Mouse (Mus musculus) erythroblast, embryonic 14.5 days (primary cell): ENCODE data around the gene Ep300. TPM values are rescaled to one million over a fixed set of nuclear protein-coding genes. Genes with fewer than 3 reads are reported as not detected.

ENCODE experiments used
- H3K27me3 ChIP-seq: 2 replicates; pipeline ENCODE4 v1.6.1; 2012; ENCODE audit warnings: inconsistent platforms; ENCODE audit not compliant: control insufficient read depth
- H3K36me3 ChIP-seq: 2 replicates; pipeline ENCODE4 v1.6.1; 2012; ENCODE audit warnings: mild to moderate bottlenecking, inconsistent platforms; ENCODE audit not compliant: control insufficient read depth
- H3K4me1 ChIP-seq: 2 replicates; pipeline ENCODE4 v1.6.1; 2012; ENCODE audit warnings: inconsistent platforms; ENCODE audit not compliant: control insufficient read depth
- H3K4me3 ChIP-seq: replicated peaks from 2 replicates; pipeline ENCODE3; 2012; ENCODE audit warnings: moderate library complexity, mild to moderate bottlenecking, inconsistent platforms
- H3K9me3 ChIP-seq: 2 replicates; pipeline ENCODE4 v1.6.1; 2012; ENCODE audit warnings: low read length, inconsistent platforms, mixed read lengths; ENCODE audit not compliant: control insufficient read depth
- GATA1 ChIP-seq: IDR thresholded peaks from 2 replicates; pipeline ENCODE4 v1.6.1; 2012; ENCODE audit warnings: low read length, inconsistent platforms, mixed read lengths
- TAL1 ChIP-seq: IDR thresholded peaks from 3 replicates; pipeline ENCODE4 v1.6.1; 2012; ENCODE audit warnings: low read length, inconsistent platforms, mixed read lengths
- polyA plus RNA-seq: library from polyadenylated mRNA; stranded (reverse); fragments of >175 nt; gene quantifications from 2 replicates; pipeline ENCODE4 v1.2.3, GENCODE M21; 2012

Ep300 gene
- polyA plus RNA-seq, 1 experiment: 2.2 TPM

DNA sequence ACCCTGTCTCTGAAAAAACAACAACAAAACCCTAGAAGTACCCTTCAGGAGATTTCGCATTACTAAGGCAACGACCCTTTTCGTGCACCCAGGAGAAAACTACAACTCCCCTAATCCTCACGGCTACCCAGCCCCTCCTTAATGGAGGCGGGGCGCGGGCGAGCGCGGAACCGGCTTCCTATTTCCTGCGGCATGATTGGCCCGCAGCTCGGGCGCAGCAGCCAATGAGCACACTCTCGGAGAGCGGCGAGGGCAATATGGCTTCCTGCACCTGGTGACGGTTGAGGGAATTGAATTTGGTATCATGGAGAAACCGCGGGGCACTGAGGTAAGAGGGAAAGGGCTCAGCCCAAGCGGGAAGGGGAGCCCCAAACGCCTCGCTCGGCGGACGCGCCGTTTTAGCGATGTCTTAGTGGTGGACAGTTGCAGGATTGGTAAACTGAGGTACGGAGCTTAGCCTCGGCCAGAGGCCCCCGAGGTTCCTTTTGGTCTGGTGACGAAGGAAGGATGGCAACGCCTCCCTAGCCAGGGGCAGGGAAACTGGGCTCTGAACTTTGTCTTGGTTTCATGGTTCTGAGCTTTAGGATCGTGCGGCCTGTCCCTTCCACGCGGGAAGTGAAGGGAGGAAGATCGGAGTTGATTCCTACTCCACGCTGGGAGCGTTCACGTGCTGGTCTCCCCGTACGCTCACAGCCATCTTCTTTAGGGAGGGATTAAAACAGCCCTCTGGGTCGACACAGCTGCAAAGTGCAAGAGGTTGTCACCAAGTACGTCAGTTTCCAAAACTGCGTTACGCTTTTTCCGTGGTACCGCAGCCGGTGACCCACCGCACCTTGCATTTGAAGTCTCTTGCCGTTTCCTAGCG lies 78.8 kb downstream of the Ep300 start, which contains the start of gene L3mbtl2:
Gene L3mbtl2 (plus strand): TSS at position 193 of the 865 bp plus-strand sequence.
- Histone ChIP-seq H3K4me3 (peak within 1 kb of the TSS; percentile 80), H3K4me1 (peaks cover 22% of the 10 kb centered on the region), H3K9me3 (no peaks in the 10 kb centered on the region), H3K27me3 (no peaks in the 10 kb centered on the region), H3K36me3 (peaks cover 22% of the 10 kb centered on the region)
- TF ChIP-seq GATA1: no peak
- TF ChIP-seq TAL1: no peak

DNA sequence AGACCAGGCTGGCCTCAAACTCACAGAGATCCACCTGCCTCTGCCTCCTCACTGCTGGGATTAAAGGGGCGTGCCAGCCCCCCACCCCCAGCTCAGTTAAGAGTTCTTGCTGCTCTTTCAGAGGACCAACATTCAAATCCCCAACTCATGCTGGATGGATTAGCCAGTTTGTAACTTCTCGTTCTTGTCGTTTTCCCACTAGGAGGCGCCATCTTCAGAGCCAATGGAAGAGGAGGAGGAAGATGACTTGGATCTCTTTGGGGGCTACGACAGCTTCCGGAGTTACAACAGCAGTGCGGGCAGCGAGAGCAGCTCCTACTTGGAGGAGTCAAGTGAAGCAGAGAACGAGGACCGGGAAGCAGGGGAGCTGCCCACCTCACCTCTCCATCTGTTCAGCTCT lies 81.8 kb downstream of the Ep300 start:
- Histone ChIP-seq H3K36me3 (peaks cover 46% of the 10 kb centered on the region), H3K4me1 (peaks cover 22% of the 10 kb centered on the region), H3K27me3 (no peaks in the 10 kb centered on the region), H3K4me3 (no peak overlapping the region), H3K9me3 (no peaks in the 10 kb centered on the region)
- no peak for TF ChIP-seq GATA1
- TF ChIP-seq TAL1: no peak

DNA sequence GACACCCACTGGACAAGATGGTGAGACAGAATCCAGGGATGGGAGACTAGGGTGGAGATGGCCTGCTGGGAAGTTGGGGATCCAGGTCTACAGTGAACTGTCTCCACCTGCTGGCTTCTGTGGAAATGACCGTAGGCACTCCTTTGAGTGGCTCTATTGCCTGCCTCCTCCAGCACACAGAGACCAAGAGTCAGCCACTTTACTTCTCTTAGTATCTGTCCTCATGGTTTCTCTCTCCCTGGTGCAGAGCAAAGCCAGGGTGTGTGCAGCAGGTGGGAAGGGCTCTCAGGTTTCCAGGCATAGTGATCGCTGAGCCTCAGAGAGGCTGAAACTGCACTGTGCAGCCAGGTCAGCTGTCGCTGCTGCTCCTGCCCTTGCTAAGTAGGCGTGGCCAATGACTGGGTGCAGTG lies 85.1 kb downstream of the Ep300 start:
- H3K9me3 ChIP-seq: no peaks in the 10 kb centered on the region
- H3K27me3 ChIP-seq: no peaks in the 10 kb centered on the region
- TF ChIP-seq GATA1 (no peak), TAL1 (no peak)
- peaks cover 68% of the 10 kb centered on the region for H3K36me3 ChIP-seq
- H3K4me3 ChIP-seq: no peak overlapping the region
- peaks cover 5% of the 10 kb centered on the region for H3K4me1 ChIP-seq

DNA sequence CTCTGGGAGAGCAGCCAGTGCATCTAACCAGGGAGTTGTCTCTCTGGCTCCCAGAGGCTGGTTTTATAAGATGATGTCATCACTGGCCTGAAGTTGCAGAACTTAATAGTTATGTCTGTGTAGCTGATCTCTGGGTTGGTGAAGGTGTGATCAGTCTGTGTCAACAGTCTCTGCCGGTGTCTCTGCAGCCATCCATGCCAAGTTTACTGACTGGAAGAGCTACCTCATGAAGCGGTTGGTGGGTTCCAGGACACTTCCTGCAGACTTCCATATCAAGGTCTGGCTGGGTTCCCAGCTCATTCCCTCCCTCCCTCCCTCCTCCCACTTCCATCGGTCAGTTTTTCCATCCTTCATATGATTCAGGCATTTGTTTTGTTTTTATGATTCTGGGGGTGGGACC lies 91.5 kb downstream of the Ep300 start:
- Histone ChIP-seq H3K9me3 (no peaks in the 10 kb centered on the region), H3K4me1 (no peaks in the 10 kb centered on the region), H3K27me3 (no peaks in the 10 kb centered on the region), H3K36me3 (peaks cover 75% of the 10 kb centered on the region), H3K4me3 (no peak overlapping the region)
- no peak for TF ChIP-seq TAL1
- TF ChIP-seq GATA1: no peak

DNA sequence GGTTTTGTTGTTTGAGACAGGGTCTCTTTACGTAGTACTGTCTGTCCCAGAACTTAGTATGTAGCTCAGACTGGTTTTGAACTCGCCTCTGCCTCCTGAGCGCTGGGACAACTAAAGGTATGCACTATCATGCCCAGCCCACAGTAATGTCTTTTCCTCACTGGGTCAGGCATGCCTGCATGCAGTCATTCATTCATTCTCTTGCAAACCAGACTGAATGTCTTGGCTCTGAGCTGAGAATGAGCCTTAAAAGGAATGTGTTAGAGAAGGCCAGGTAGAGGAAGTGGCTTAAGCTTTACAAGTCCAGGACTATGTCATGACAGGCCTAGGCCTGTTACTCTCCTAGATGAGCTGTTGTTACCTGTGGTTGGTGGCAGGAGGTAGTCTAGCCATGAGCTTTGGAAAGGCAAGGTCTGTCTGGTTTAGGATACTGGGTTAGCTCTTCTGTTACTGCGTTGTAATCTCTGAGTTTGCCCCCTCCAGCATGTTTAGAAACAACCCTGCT lies 95.2 kb downstream of the Ep300 start:
- TF ChIP-seq GATA1: no peak
- TF ChIP-seq TAL1: no peak
- Histone ChIP-seq H3K9me3 (no peaks in the 10 kb centered on the region), H3K27me3 (no peaks in the 10 kb centered on the region), H3K4me1 (no peaks in the 10 kb centered on the region), H3K36me3 (peaks cover 90% of the 10 kb centered on the region), H3K4me3 (no peak overlapping the region)

DNA sequence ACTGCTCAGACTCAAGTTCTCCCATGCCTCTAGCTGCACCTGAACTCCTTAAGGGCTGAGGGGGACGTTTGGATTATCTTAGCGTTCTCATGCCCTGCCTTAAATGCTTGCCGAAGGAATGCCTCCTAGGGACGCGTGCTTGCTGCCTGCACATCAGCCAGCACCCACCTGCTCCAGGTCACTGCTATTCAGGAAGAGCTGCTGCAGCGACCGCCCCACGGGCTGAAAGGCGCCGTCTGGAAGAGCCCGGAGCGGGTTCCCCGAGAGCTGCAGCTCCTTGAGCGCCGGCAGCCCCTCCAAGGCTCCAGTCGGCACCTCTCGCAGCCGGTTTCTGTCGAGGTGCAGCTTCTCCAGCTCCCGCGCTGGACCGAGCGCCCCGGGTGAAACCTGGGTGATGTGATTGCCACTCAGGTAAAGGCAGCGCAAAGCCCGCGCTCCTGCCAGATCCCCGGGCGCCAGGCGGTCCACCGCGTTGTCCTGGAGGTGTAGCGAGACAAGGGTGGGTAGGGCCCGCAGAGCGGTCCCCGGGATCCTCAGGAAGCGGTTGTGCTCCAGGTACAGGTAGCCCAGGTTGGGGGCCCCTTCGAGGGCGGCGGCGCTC lies 108.3 kb downstream of the Ep300 start:
- H3K4me3 ChIP-seq: peak overlapping the region; percentile 49
- H3K4me1 ChIP-seq: peaks cover 13% of the 10 kb centered on the region
- TF ChIP-seq GATA1: no peak
- no peak for TF ChIP-seq TAL1
- peaks cover 4% of the 10 kb centered on the region for H3K36me3 ChIP-seq
- H3K9me3 ChIP-seq: peaks cover 4% of the 10 kb centered on the region; the same call in 1 of the 2 replicates
- H3K27me3 ChIP-seq: peaks cover 58% of the 10 kb centered on the region

DNA sequence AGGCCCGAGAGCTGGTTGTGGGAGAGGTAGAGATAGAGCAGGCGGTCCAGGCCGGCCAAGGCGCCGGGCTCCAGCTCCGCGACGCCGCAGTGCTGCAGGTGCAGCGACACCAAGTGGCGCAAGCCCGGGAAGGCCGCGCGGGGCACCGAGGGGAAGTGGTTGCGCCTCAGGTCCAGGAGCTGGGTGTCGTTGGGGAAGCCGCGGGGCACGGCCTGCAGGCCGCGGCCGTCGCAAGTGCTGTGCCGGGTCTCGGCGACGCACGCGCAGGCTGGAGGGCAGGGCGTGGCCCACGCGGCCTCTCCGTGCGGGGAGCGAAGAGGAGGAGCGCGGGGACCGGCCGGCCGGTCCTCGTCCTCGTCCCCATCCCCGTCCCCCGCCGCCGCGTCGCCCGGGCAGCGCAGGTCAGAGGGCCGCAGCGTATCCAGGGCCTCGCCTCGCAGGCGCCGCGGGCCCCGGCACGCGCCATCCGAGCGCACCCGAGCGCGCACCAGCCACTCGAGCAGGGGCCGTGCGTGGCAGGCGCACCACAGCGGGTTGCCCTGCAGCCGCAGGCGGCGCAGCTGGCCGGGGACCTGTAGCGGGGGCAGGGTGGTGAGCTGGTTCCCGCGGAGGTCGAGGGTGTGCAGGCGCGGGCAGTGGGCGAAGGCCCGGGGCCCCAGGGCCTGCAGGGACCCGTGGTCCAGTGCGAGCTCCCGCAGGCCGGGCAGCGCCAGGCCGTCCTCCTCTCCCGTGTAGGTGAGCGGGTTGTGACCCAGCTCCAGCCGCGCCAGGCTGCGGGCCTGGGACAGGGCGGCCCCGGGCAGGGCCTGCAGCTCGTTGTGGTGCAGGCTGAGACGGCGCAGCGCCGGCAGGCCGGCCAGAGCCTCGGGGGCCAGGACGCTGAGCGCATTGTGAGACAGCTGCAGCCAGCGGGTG lies 109.1 kb downstream of the Ep300 start:
- H3K9me3 ChIP-seq: peaks cover 4% of the 10 kb centered on the region; the same call in 1 of the 2 replicates
- no peaks in the 10 kb centered on the region for H3K36me3 ChIP-seq
- no peak for TF ChIP-seq TAL1
- no peak for TF ChIP-seq GATA1
- H3K4me1 ChIP-seq: peaks cover 13% of the 10 kb centered on the region
- peaks cover 58% of the 10 kb centered on the region for H3K27me3 ChIP-seq
- H3K4me3 ChIP-seq: peak overlapping the region; percentile 49

DNA sequence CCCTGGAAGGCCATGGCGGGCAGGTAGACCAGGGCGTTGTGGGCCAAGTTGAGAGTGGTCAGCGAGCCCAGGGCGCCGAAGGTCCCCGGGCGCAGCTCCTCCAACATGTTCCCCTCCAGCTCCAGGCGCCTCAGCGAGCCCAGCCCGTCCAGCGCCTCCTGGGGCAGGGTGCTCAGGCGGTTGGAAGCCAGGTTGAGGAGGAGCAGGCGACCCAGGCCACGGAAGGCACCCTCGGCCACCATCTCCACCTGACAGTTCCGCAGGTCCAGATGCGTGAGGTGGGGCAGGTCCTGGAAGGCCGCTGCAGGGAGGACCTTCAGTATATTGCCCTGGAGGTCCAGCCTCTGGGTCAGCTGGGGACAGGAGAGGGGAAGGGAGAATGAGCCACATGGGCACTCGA lies 109.7 kb downstream of the Ep300 start:
- no peaks in the 10 kb centered on the region for H3K36me3 ChIP-seq
- H3K27me3 ChIP-seq: peaks cover 58% of the 10 kb centered on the region
- TF ChIP-seq TAL1 (no peak), GATA1 (no peak)
- H3K4me1 ChIP-seq: peaks cover 13% of the 10 kb centered on the region
- H3K9me3 ChIP-seq: peaks cover 4% of the 10 kb centered on the region; the same call in 1 of the 2 replicates
- H3K4me3 ChIP-seq: peak overlapping the region; percentile 49
